In genomic region chr9:50449048-50449447, GRCm38 (mm10) we compare ENCODE assay signal across 8 mouse cellular contexts. TPM values are rescaled to one million over a fixed set of nuclear protein-coding genes. Genes with fewer than 3 reads are reported as not detected.
A peak's percentile ranks its signal among the peaks of the same experiment; 100 is the strongest.
DNase-seq lines count a peak whose midpoint lies in the region; ATAC-seq and TF ChIP-seq lines count a peak whose summit lies in the region.

No protein-coding gene starts in this region.

- no peaks in the 10 kb centered on the region for H3K36me3 ChIP-seq in hindbrain, embryonic 10.5 days
- no peaks in the 10 kb centered on the region for H3K36me3 ChIP-seq in hindbrain, embryonic 11.5 days (ENCODE audit: control insufficient read depth, insufficient read depth, low read length)
- no peaks in the 10 kb centered on the region for H3K36me3 ChIP-seq in thymus, adult 2 months (ENCODE audit: control insufficient read depth, insufficient read depth, low read length)

- no peak overlapping the region for H3K4me2 ChIP-seq in hindbrain, embryonic 11.5 days (replicated peaks; ENCODE audit: low read depth, low read length)

- no peak overlapping the region for H3K4me3 ChIP-seq in hindbrain, embryonic 10.5 days
- H3K4me3 ChIP-seq in hindbrain, embryonic 11.5 days (ENCODE audit: low read depth, low read length) = no peak overlapping the region
- H3K4me3 ChIP-seq in thymus, adult 2 months (ENCODE audit: control insufficient read depth, insufficient read depth, low read length) = no peak overlapping the region

- no peak for TF ChIP-seq CTCF in thymus, adult 2 months (IDR thresholded peaks at IDR 0.05; ENCODE audit: borderline replicate concordance, control insufficient read depth, extremely low read depth, insufficient read depth, low read length, poor library complexity)

- H3K4me1 ChIP-seq in hindbrain, embryonic 10.5 days (replicated peaks) = peaks cover 26% of the 10 kb centered on the region
- H3K4me1 ChIP-seq in hindbrain, embryonic 11.5 days (replicated peaks; ENCODE audit: control insufficient read depth, insufficient read depth, low read length) = no peaks in the 10 kb centered on the region
- peaks cover 15% of the 10 kb centered on the region for H3K4me1 ChIP-seq in thymus, adult 2 months (replicated peaks; ENCODE audit: control insufficient read depth, insufficient read depth, low read length)

- DNase-seq in hindbrain, embryonic 10.5 days (ENCODE audit: low spot score) = no peak
- DNase-seq in hindbrain, embryonic 11.5 days (ENCODE audit: low spot score) = no peak
- peak; percentile 28 for DNase-seq in urinary bladder, postnatal 14 days (ENCODE audit: low spot score)
- no peak for DNase-seq in urinary bladder, postnatal 10 days (ENCODE audit: low spot score)
- DNase-seq in kidney, adult 18-20 months = peak; percentile 85
- DNase-seq in spleen, postnatal 4 days (ENCODE audit: low spot score in 2 of 2) = no peak
- no peak for DNase-seq in thymus, adult 2 months
- no peak for DNase-seq in natural killer cell, adult 2 months (ENCODE audit: low spot score in 2 of 2)

- peaks cover 4% of the 10 kb centered on the region; the same call in 1 of the 2 replicates for H3K9me3 ChIP-seq in hindbrain, embryonic 10.5 days
- H3K9me3 ChIP-seq in hindbrain, embryonic 11.5 days (ENCODE audit: control insufficient read depth, low read length) = no peaks in the 10 kb centered on the region

- H3K27ac ChIP-seq in hindbrain, embryonic 10.5 days = peak overlapping the region; percentile 59
- H3K27ac ChIP-seq in hindbrain, embryonic 11.5 days (ENCODE audit: low read depth, low read length) = no peak overlapping the region
- H3K27ac ChIP-seq in thymus, adult 2 months (ENCODE audit: control insufficient read depth, insufficient read depth, low read length) = no peak overlapping the region

- H3K9ac ChIP-seq in hindbrain, embryonic 11.5 days (ENCODE audit: low read depth, low read length) = no peak overlapping the region

- 71% methylated on average over 13 of the region's 13 CpGs for WGBS in hindbrain, embryonic 10.5 days
- WGBS in hindbrain, embryonic 11.5 days = 73% methylated on average over 13 of the region's 13 CpGs
- WGBS in thymus, adult 2 months = 96% methylated on average over 13 of the region's 13 CpGs

- ATAC-seq in hindbrain, embryonic 11.5 days (ENCODE audit: low FRiP score) = no peak

- no peak for TF ChIP-seq POLR2A in thymus, adult 2 months (IDR thresholded peaks at IDR 0.05; ENCODE audit: control insufficient read depth, extremely low read depth, insufficient read depth, low read length, poor library complexity)

- H3K27me3 ChIP-seq in hindbrain, embryonic 10.5 days (ENCODE audit: insufficient read depth, poor library complexity, severe bottlenecking) = no peaks in the 10 kb centered on the region
- H3K27me3 ChIP-seq in hindbrain, embryonic 11.5 days (ENCODE audit: control insufficient read depth, insufficient read depth, low read length) = no peaks in the 10 kb centered on the region
- no peaks in the 10 kb centered on the region for H3K27me3 ChIP-seq in thymus, adult 2 months (ENCODE audit: control insufficient read depth, insufficient read depth, low read length)

RNA-seq across cellular contexts. Expression of gene Plet1, which starts 45.3 kb away (rescaled TPM):
- polyA plus RNA-seq in hindbrain, embryonic 10.5 days (2016; fragmentation: Nextera tagmentation; extraction: Ambion mirVana) = 1.0 and 1.2 TPM in 2 replicates
- 0.59 and 0.68 TPM in 2 replicates for polyA plus RNA-seq in hindbrain, embryonic 11.5 days (2014; fragmentation: Nextera tagmentation; extraction: Ambion mirVana)
- 7.5 and 8.0 TPM in 2 replicates for polyA plus RNA-seq in thymus, adult 2 months (2012; rRNA removed)

Comparison
In these comparisons a context has a peak if more than half of its experiments do, and no peak if none do; other contexts are left out.
1. DNase-seq: peak in urinary bladder, postnatal 14 days (single experiment) and kidney, adult 18-20 months (single experiment); none in hindbrain, embryonic 10.5 days (single experiment), hindbrain, embryonic 11.5 days (single experiment), urinary bladder, postnatal 10 days (single experiment), spleen, postnatal 4 days (0 of 2), thymus, adult 2 months (single experiment) and natural killer cell, adult 2 months (0 of 2).